Mouse (Mus musculus) intestine, embryonic 16.5 days (tissue): ENCODE results near the gene Pxylp1. TPM values are rescaled to one million over a fixed set of nuclear protein-coding genes. Genes with fewer than 3 reads are reported as not detected.
A peak's percentile ranks its signal among the peaks of the same experiment; 100 is the strongest.

Source experiments
- ATAC-seq: fragments of 200-750 bp; cut with Nextera tagmentation; 2 replicates; pipeline ENCODE4 v1.8.0; 2017; ENCODE audit warnings: moderate TSS enrichment, moderate library complexity
- H3K27ac ChIP-seq: fragments of 300-500 bp; sonication (generic); 2 replicates; pipeline ENCODE4 v1.5.1; 2014; ENCODE audit warnings: mild to moderate bottlenecking, low read length
- H3K27me3 ChIP-seq: fragments of 300-500 bp; sonication (generic); replicated peaks from 2 replicates; pipeline ENCODE4 v1.6.1; 2014; ENCODE audit warnings: low read length, control low read depth, mixed read lengths; ENCODE audit not compliant: control insufficient read depth, insufficient read depth
- H3K36me3 ChIP-seq: fragments of 300-500 bp; sonication (generic); 2 replicates; pipeline ENCODE4 v1.6.1; 2014; ENCODE audit warnings: low read length, control low read depth; ENCODE audit not compliant: control insufficient read depth, insufficient read depth
- H3K4me1 ChIP-seq: fragments of 300-500 bp; sonication (generic); 2 replicates; pipeline ENCODE4 v1.6.1; 2014; ENCODE audit warnings: low read length, control low read depth, mixed read lengths; ENCODE audit not compliant: control insufficient read depth, insufficient read depth
- H3K4me2 ChIP-seq: fragments of 300-500 bp; sonication (generic); 2 replicates; pipeline ENCODE4 v1.6.1; 2014; ENCODE audit warnings: low read depth, low read length, control low read depth
- H3K4me3 ChIP-seq: fragments of 300-500 bp; sonication (generic); 2 replicates; pipeline ENCODE4 v1.5.1; 2014; ENCODE audit warnings: mild to moderate bottlenecking, low read length
- H3K9ac ChIP-seq: fragments of 300-500 bp; sonication (generic); 2 replicates; pipeline ENCODE4 v1.6.1; 2014; ENCODE audit warnings: low read depth, low read length
- H3K9me3 ChIP-seq: fragments of 300-500 bp; sonication (generic); 2 replicates; pipeline ENCODE4 v1.6.1; 2016; ENCODE audit warnings: low read length, control low read depth; ENCODE audit not compliant: control insufficient read depth
- WGBS: fragments of 180-500 bp; shearing (Covaris S2); extraction: QIAGEN DNeasy Blood & Tissue Kit; methylation state at CpG from one replicate; pipeline ENCODE4 v1.1.7; 2014; 5-methylcytosine and 5-hydroxymethylcytosine counted together
- polyA plus RNA-seq: library from polyadenylated mRNA; unstranded; fragments of >200 nt; fragmentation: Nextera tagmentation; extraction: Ambion mirVana; gene quantifications from 2 replicates; pipeline ENCODE4 v1.2.1, GENCODE M21; 2015

Pxylp1 gene
- polyA plus RNA-seq, 1 experiment from 2014 or later = 38.1 TPM

GRCm38 (mm10) chr9:96893582-96893981 lies 1.1 kb upstream of the Pxylp1 start:
- Histone ChIP-seq H3K27me3 (no peaks in the 10 kb centered on the region), H3K4me1 (peaks cover 16% of the 10 kb centered on the region), H3K27ac (no peak overlapping the region), H3K36me3 (no peaks in the 10 kb centered on the region), H3K9me3 (no peaks in the 10 kb centered on the region), H3K9ac (no peak overlapping the region), H3K4me2 (no peak overlapping the region), H3K4me3 (no peak overlapping the region)
- ATAC-seq = no peak
- WGBS = 47% methylated on average over 5 of the region's 5 CpGs

GRCm38 (mm10) chr9:96891341-96892330 lies 833 bp downstream of the Pxylp1 start:
- Histone ChIP-seq H3K9me3 (no peaks in the 10 kb centered on the region), H3K27ac (no peak overlapping the region), H3K4me2 (0 out of 2 replicates have a peak overlapping the region, but pooled peaks have one; percentile 2), H3K27me3 (no peaks in the 10 kb centered on the region), H3K4me3 (no peak overlapping the region), H3K4me1 (peaks cover 30% of the 10 kb centered on the region), H3K36me3 (no peaks in the 10 kb centered on the region), H3K9ac (no peak overlapping the region)
- 50% methylated on average over 12 of the region's 12 CpGs for WGBS
- 0 out of 2 replicates have a peak, but pooled peaks have one; percentile 24 for ATAC-seq

- H3K27ac ChIP-seq = no peak overlapping the region
- 93% methylated on average over 6 of the region's 6 CpGs for WGBS
- H3K4me1 ChIP-seq = peaks cover 33% of the 10 kb centered on the region
- H3K9me3 ChIP-seq = no peaks in the 10 kb centered on the region
- H3K36me3 ChIP-seq = no peaks in the 10 kb centered on the region
- H3K4me2 ChIP-seq = no peak overlapping the region
- ATAC-seq = no peak
- no peaks in the 10 kb centered on the region for H3K27me3 ChIP-seq
- no peak overlapping the region for H3K4me3 ChIP-seq
- H3K9ac ChIP-seq = no peak overlapping the region
Observed at GRCm38 (mm10) chr9:96890756-96891155, 1.7 kb downstream of the Pxylp1 start.

- Histone ChIP-seq H3K4me3 (no peak overlapping the region), H3K4me1 (peaks cover 38% of the 10 kb centered on the region), H3K9ac (no peak overlapping the region), H3K27ac (no peak overlapping the region), H3K4me2 (peak overlapping the region; percentile 89; the same call in 1 of the 2 replicates), H3K27me3 (no peaks in the 10 kb centered on the region), H3K36me3 (no peaks in the 10 kb centered on the region), H3K9me3 (no peaks in the 10 kb centered on the region)
- WGBS = 88% methylated on average over 6 of the region's 6 CpGs
- no peak for ATAC-seq
Observed at GRCm38 (mm10) chr9:96890266-96890665, 2.2 kb downstream of the Pxylp1 start.

GRCm38 (mm10) chr9:96889345-96890021 lies 3.0 kb downstream of the Pxylp1 start:
- H3K27ac ChIP-seq = peak overlapping the region; percentile 65
- peaks cover 42% of the 10 kb centered on the region for H3K4me1 ChIP-seq
- H3K36me3 ChIP-seq = no peaks in the 10 kb centered on the region
- peak overlapping the region; percentile 75 for H3K4me3 ChIP-seq
- no peaks in the 10 kb centered on the region for H3K9me3 ChIP-seq
- peak; percentile 91 for ATAC-seq
- peak overlapping the region; percentile 89 for H3K4me2 ChIP-seq
- 2% methylated on average over 61 of the region's 66 CpGs for WGBS
- H3K9ac ChIP-seq = peak overlapping the region; percentile 92
- H3K27me3 ChIP-seq = no peaks in the 10 kb centered on the region

- Histone ChIP-seq H3K4me1 (peaks cover 43% of the 10 kb centered on the region), H3K9ac (peak overlapping the region; percentile 92), H3K4me2 (peak overlapping the region; percentile 89), H3K36me3 (no peaks in the 10 kb centered on the region), H3K4me3 (peak overlapping the region; percentile 75), H3K9me3 (no peaks in the 10 kb centered on the region), H3K27me3 (no peaks in the 10 kb centered on the region), H3K27ac (peak overlapping the region; percentile 41)
- WGBS = under 1% methylated on average over 36 of the region's 37 CpGs
- ATAC-seq = peak; percentile 39
Observed at GRCm38 (mm10) chr9:96888742-96889344, 3.6 kb downstream of the Pxylp1 start.

GRCm38 (mm10) chr9:96887954-96888353 lies 4.5 kb downstream of the Pxylp1 start:
- no peak for ATAC-seq
- Histone ChIP-seq H3K4me1 (peaks cover 52% of the 10 kb centered on the region), H3K4me2 (peak overlapping the region; percentile 89), H3K27ac (peak overlapping the region; percentile 41), H3K9me3 (no peaks in the 10 kb centered on the region), H3K4me3 (peak overlapping the region; percentile 75), H3K36me3 (no peaks in the 10 kb centered on the region), H3K9ac (peak overlapping the region; percentile 92), H3K27me3 (no peaks in the 10 kb centered on the region)
- 37% methylated on average over 6 of the region's 6 CpGs for WGBS

- Histone ChIP-seq H3K4me2 (peak overlapping the region; percentile 89), H3K9me3 (no peaks in the 10 kb centered on the region), H3K27ac (no peak overlapping the region), H3K4me1 (peaks cover 55% of the 10 kb centered on the region), H3K36me3 (no peaks in the 10 kb centered on the region), H3K4me3 (no peak overlapping the region), H3K9ac (0 out of 2 replicates have a peak overlapping the region, but pooled peaks have one; percentile 92), H3K27me3 (no peaks in the 10 kb centered on the region)
- no peak for ATAC-seq
Observed at GRCm38 (mm10) chr9:96887492-96887891, 5.0 kb downstream of the Pxylp1 start.

- Histone ChIP-seq H3K4me2 (no peak overlapping the region), H3K9ac (no peak overlapping the region), H3K27ac (peak overlapping the region; percentile 40), H3K4me1 (peaks cover 57% of the 10 kb centered on the region), H3K27me3 (no peaks in the 10 kb centered on the region), H3K4me3 (no peak overlapping the region), H3K36me3 (no peaks in the 10 kb centered on the region), H3K9me3 (no peaks in the 10 kb centered on the region)
- no peak for ATAC-seq
- 62% methylated on average over 3 of the region's 3 CpGs for WGBS
Observed at GRCm38 (mm10) chr9:96885781-96886180, 6.7 kb downstream of the Pxylp1 start.
